Mouse (Mus musculus) monocyte, adult 59 days (primary cell): ENCODE data around the gene Sdha. TPM values are rescaled to one million over a fixed set of nuclear protein-coding genes. Genes with fewer than 3 reads are reported as not detected.

Experiments used
- total RNA-seq, 2 experiments: library from RNA; stranded (reverse); gene quantifications; one replicate each; pipeline ENCODE4 v1.2.4; 2023

Gene Sdha
- total RNA-seq: 100 to 1,000 TPM; 114 to 129 TPM

GRCm38 (mm10) chr13:74349566-74350434, at the start of gene Sdha, which contains the start of gene Ccdc127:
Sdha (minus strand) TSS chr13:74350280.
Ccdc127 (plus strand) TSS chr13:74350309.

GRCm38 (mm10) chr13:74399298-74399839, 49.3 kb upstream of the Sdha start, which contains the start of gene Ftl1-ps1:
Ftl1-ps1 (plus strand) TSS chr13:74399694.

GRCm38 (mm10) chr13:74390371-74390990, 40.4 kb upstream of the Sdha start, which contains the start of gene Zfp72:
Zfp72 (minus strand) TSS chr13:74390836.

GRCm38 (mm10) chr13:74363859-74364235, 13.8 kb upstream of the Sdha start, which contains the start of gene Lrrc14b:
Lrrc14b (minus strand) TSS chr13:74364005.

GRCm38 (mm10) chr13:74317170-74317849, 32.8 kb downstream of the Sdha start, which contains the start of gene Pdcd6:
Pdcd6 (minus strand) TSS chr13:74317580.

GRCm38 (mm10) chr13:74292167-74292566, 57.9 kb downstream of the Sdha start, which contains the start of gene Ahrr:
Ahrr (minus strand) TSS chr13:74292331.

Other genes starting within 250 kb of the Sdha start
- not detected for gene Slc9a3, start 228.8 kb downstream of the Sdha start, total RNA-seq
- 10 to 100 TPM; 49.8 to 50.3 TPM for gene Exoc3, start 141.5 kb downstream of the Sdha start, total RNA-seq
- 1 to 10 TPM; 1.5 to 1.7 TPM for gene Ahrr, start 57.9 kb downstream of the Sdha start, total RNA-seq
- gene Pdcd6, start 32.7 kb downstream of the Sdha start, total RNA-seq: 10 to 100 TPM; 77.6 to 77.7 TPM
- gene Ccdc127, start within 50 bp of the Sdha start, total RNA-seq: 10 to 100 TPM; 21.1 to 22.3 TPM
- gene Lrrc14b, start 13.7 kb upstream of the Sdha start, total RNA-seq: not detected
- 1 to 10 TPM; 1.5 to 2.0 TPM for gene Zfp72, start 40.6 kb upstream of the Sdha start, total RNA-seq
- 1,000 to 10,000 TPM; 1,894 to 2,594 TPM for gene Ftl1-ps1, start 49.4 kb upstream of the Sdha start, total RNA-seq
- gene Zfp825, start 143.7 kb upstream of the Sdha start, total RNA-seq: 1 to 10 TPM; 5.9 to 6.6 TPM